In the genomic region with DNA sequence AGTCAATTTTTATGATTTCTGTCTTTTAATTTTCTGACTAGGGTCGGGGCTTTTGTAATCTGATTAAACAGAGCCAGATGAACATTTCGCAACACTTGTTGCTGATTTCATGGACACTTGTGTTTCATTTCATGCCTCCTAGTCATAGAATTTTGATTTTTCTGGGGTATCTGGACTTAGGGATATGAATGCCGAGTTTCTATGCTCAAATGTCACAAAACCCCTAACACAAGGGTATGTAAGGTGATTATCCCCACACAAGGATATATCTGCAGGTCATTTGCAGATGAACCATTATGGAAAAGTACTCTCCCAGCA, we compare ENCODE assay signal across 19 mouse cellular contexts. TPM values are rescaled to one million over a fixed set of nuclear protein-coding genes. Genes with fewer than 3 reads are reported as not detected.
A peak's percentile ranks its signal among the peaks of the same experiment; 100 is the strongest.
DNase-seq lines count a peak whose midpoint lies in the region; ATAC-seq and TF ChIP-seq lines count a peak whose summit lies in the region.
"Had no signal": no experiment of that assay in that cellular context is flagged by ENCODE, and none has a peak within 500 bp of the region (broad histone marks: within the 10 kb centered on the region; RNA-seq: fewer than 3 reads in every experiment).

No protein-coding gene starts in this region.

- no peaks in the 10 kb centered on the region for H3K9me3 ChIP-seq in hindbrain, embryonic 11.5 days (ENCODE audit: control insufficient read depth, low read length)
- H3K9me3 ChIP-seq in hindbrain, embryonic 10.5 days = no peaks in the 10 kb centered on the region
- no peaks in the 10 kb centered on the region for H3K9me3 ChIP-seq in midbrain, embryonic 14.5 days (ENCODE audit: control insufficient read depth, low read length)
- H3K9me3 ChIP-seq: liver, embryonic 13.5 days had no signal

- peaks cover 41% of the 10 kb centered on the region for H3K27me3 ChIP-seq in hindbrain, embryonic 11.5 days (ENCODE audit: control insufficient read depth, insufficient read depth, low read length)
- peaks cover 89% of the 10 kb centered on the region for H3K27me3 ChIP-seq in hindbrain, embryonic 10.5 days (ENCODE audit: insufficient read depth, poor library complexity, severe bottlenecking)
- H3K27me3 ChIP-seq in midbrain, embryonic 14.5 days (ENCODE audit: control insufficient read depth, insufficient read depth, low read length) = peaks cover 44% of the 10 kb centered on the region

- no peak overlapping the region for H3K27ac ChIP-seq in hindbrain, embryonic 11.5 days (ENCODE audit: low read depth, low read length)
- H3K27ac ChIP-seq in hindbrain, embryonic 10.5 days = no peak overlapping the region
- H3K27ac ChIP-seq in midbrain, embryonic 14.5 days (replicated peaks; ENCODE audit: low read depth, low read length) = no peak overlapping the region
- H3K27ac ChIP-seq: liver, embryonic 13.5 days had no signal

- no peak overlapping the region for H3K9ac ChIP-seq in hindbrain, embryonic 11.5 days (ENCODE audit: low read depth, low read length)
- no peak overlapping the region for H3K9ac ChIP-seq in midbrain, embryonic 14.5 days (replicated peaks; ENCODE audit: low read length)
- H3K9ac ChIP-seq: liver, embryonic 13.5 days had no signal

- no peak for TF ChIP-seq POLR2A in brain, embryonic 14.5 days (IDR thresholded peaks at IDR 0.05; ENCODE audit: borderline replicate concordance, extremely low read depth, insufficient read depth, insufficient read length, poor library complexity, severe bottlenecking)

- H3K4me3 ChIP-seq in hindbrain, embryonic 11.5 days (ENCODE audit: low read depth, low read length) = no peak overlapping the region
- H3K4me3 ChIP-seq in hindbrain, embryonic 10.5 days = no peak overlapping the region; the same call in 1 of the 2 replicates
- no peak overlapping the region for H3K4me3 ChIP-seq in midbrain, embryonic 14.5 days (replicated peaks; ENCODE audit: low read depth, low read length)
- H3K4me3 ChIP-seq: erythroblast, embryonic 14.5 days; myocyte had no signal

- no peaks in the 10 kb centered on the region for H3K36me3 ChIP-seq in hindbrain, embryonic 11.5 days (ENCODE audit: control insufficient read depth, insufficient read depth, low read length)
- no peaks in the 10 kb centered on the region for H3K36me3 ChIP-seq in hindbrain, embryonic 10.5 days
- no peaks in the 10 kb centered on the region for H3K36me3 ChIP-seq in midbrain, embryonic 14.5 days (ENCODE audit: control insufficient read depth, insufficient read depth, low read length)
- H3K36me3 ChIP-seq: liver, embryonic 13.5 days had no signal

- H3K4me2 ChIP-seq in hindbrain, embryonic 11.5 days (replicated peaks; ENCODE audit: low read depth, low read length) = no peak overlapping the region
- peak overlapping the region; percentile 96; the same call in 1 of the 2 replicates for H3K4me2 ChIP-seq in midbrain, embryonic 14.5 days (ENCODE audit: low read length)

- no peak for ATAC-seq in hindbrain, embryonic 11.5 days (ENCODE audit: low FRiP score)
- ATAC-seq in midbrain, embryonic 14.5 days (ENCODE audit: low FRiP score, low TSS enrichment) = no peak
- ATAC-seq: inflammation-experienced regulatory T-cells, adult 6 months had no signal

- 0 out of 2 replicates have a peak, but pooled peaks cover 2% of the 10 kb centered on the region for H3K4me1 ChIP-seq in hindbrain, embryonic 11.5 days (replicated peaks; ENCODE audit: control insufficient read depth, insufficient read depth, low read length)
- H3K4me1 ChIP-seq in hindbrain, embryonic 10.5 days (replicated peaks) = peaks cover 32% of the 10 kb centered on the region
- H3K4me1 ChIP-seq in midbrain, embryonic 14.5 days (ENCODE audit: control insufficient read depth, insufficient read depth, low read length) = no peaks in the 10 kb centered on the region
- H3K4me1 ChIP-seq: liver, embryonic 13.5 days had no signal

- TF ChIP-seq CTCF in brain, embryonic 14.5 days (IDR thresholded peaks at IDR 0.05; ENCODE audit: borderline replicate concordance, extremely low read depth, insufficient read depth, insufficient read length) = no peak

- WGBS in hindbrain, embryonic 11.5 days = 48% methylated on average over 3 of the region's 3 CpGs
- WGBS in hindbrain, embryonic 10.5 days = 59% methylated on average over 3 of the region's 3 CpGs
- WGBS in midbrain, embryonic 14.5 days = 44% methylated on average over 3 of the region's 3 CpGs

- DNase-seq in adrenal gland, postnatal 14 days = peak; percentile 19
- DNase-seq in adrenal gland, adult 8-10 months = no peak
- peak; percentile 33 for DNase-seq in hindbrain, embryonic 11.5 days (ENCODE audit: low spot score)
- no peak for DNase-seq in hindbrain, embryonic 10.5 days (ENCODE audit: low spot score)
- peak; percentile 8 for DNase-seq in brain, embryonic 14.5 days (ENCODE audit: low read depth)
- DNase-seq in midbrain, embryonic 14.5 days = no peak
- DNase-seq in lung, postnatal 14 days = no peak
- DNase-seq in yolk sac, embryonic 10.5 days (ENCODE audit: low spot score) = no peak
- DNase-seq: cerebellum, adult 9-10 months; embryo, embryonic 11 days; gastrocnemius, postnatal 10 days; kidney, postnatal 14 days; left cerebral cortex, postnatal 4 days; liver, embryonic 13.5 days; lung, postnatal 4 days had no signal

RNA-seq across cellular contexts. Expression of a gene that starts 19.2 kb away (rescaled TPM):
- 18.7 and 24.2 TPM in 2 replicates for total RNA-seq in adrenal gland, postnatal 14 days (2021)
- 1 to 10 TPM; 6.1 to 9.6 (median 7.4) TPM for total RNA-seq in adrenal gland, adult 8-10 months (2022)
- polyA plus RNA-seq in hindbrain, embryonic 11.5 days (2014; fragmentation: Nextera tagmentation; extraction: Ambion mirVana) = 0.42 and 0.45 TPM in 2 replicates
- polyA plus RNA-seq in hindbrain, embryonic 10.5 days (2016; fragmentation: Nextera tagmentation; extraction: Ambion mirVana) = 0.22 and 0.60 TPM in 2 replicates
- 1.1 and 1.5 TPM in 2 replicates for polyA plus RNA-seq in brain, embryonic 14.5 days (2012; rRNA removed)
- 0.32 and 0.84 TPM in 2 replicates for polyA plus RNA-seq in midbrain, embryonic 14.5 days (2014; fragmentation: Nextera tagmentation; extraction: Ambion mirVana)
- polyA plus RNA-seq: erythroblast, embryonic 14.5 days had no signal

RNA-seq across cellular contexts. Expression of a gene that starts 21.4 kb away (rescaled TPM):
- total RNA-seq in adrenal gland, postnatal 14 days (2021) = 17.7 and 26.5 TPM in 2 replicates
- 10 to 100 TPM; 21.8 to 32.6 (median 26.9) TPM for total RNA-seq in adrenal gland, adult 8-10 months (2022)
- 19.8 and 22.9 TPM in 2 replicates for polyA plus RNA-seq in hindbrain, embryonic 11.5 days (2014; fragmentation: Nextera tagmentation; extraction: Ambion mirVana)
- polyA plus RNA-seq in hindbrain, embryonic 10.5 days (2016; fragmentation: Nextera tagmentation; extraction: Ambion mirVana) = 37.0 and 41.3 TPM in 2 replicates
- 59.1 and 92.3 TPM in 2 replicates for polyA plus RNA-seq in brain, embryonic 14.5 days (2012; rRNA removed)
- polyA plus RNA-seq in midbrain, embryonic 14.5 days (2014; fragmentation: Nextera tagmentation; extraction: Ambion mirVana) = 24.8 and 28.0 TPM in 2 replicates

RNA-seq across cellular contexts. Expression of a gene that starts 21.6 kb away (rescaled TPM):
- total RNA-seq in adrenal gland, postnatal 14 days (2021) = 56.2 and 66.5 TPM in 2 replicates
- total RNA-seq in adrenal gland, adult 8-10 months (2022) = 10 to 100 TPM; 23.4 to 47.5 (median 37.3) TPM
- 0.85 and 1.3 TPM in 2 replicates for polyA plus RNA-seq in hindbrain, embryonic 11.5 days (2014; fragmentation: Nextera tagmentation; extraction: Ambion mirVana)
- 0.11 and 0.48 TPM in 2 replicates for polyA plus RNA-seq in hindbrain, embryonic 10.5 days (2016; fragmentation: Nextera tagmentation; extraction: Ambion mirVana)
- 0.57 and 1.0 TPM in 2 replicates for polyA plus RNA-seq in brain, embryonic 14.5 days (2012; rRNA removed)
- polyA plus RNA-seq in midbrain, embryonic 14.5 days (2014; fragmentation: Nextera tagmentation; extraction: Ambion mirVana) = 0.98 and 2.6 TPM in 2 replicates

RNA-seq across cellular contexts. Expression of a gene that starts 37.7 kb away (rescaled TPM):
- total RNA-seq in adrenal gland, postnatal 14 days (2021) = 0.15 and 0.23 TPM in 2 replicates
- total RNA-seq in adrenal gland, adult 8-10 months (2022) = under 1 TPM in 3 of 4 experiments, not detected in 1; 0.14 to 0.43 (median 0.35) TPM
- polyA plus RNA-seq in hindbrain, embryonic 11.5 days (2014; fragmentation: Nextera tagmentation; extraction: Ambion mirVana) = 0.09 and 0.22 TPM in 2 replicates
- 0.19 and 0.31 TPM in 2 replicates for polyA plus RNA-seq in hindbrain, embryonic 10.5 days (2016; fragmentation: Nextera tagmentation; extraction: Ambion mirVana)
- polyA plus RNA-seq in brain, embryonic 14.5 days (2012; rRNA removed) = 0.03 TPM in 1 of 2 replicates, not detected in the other
- 0.30 and 0.38 TPM in 2 replicates for polyA plus RNA-seq in midbrain, embryonic 14.5 days (2014; fragmentation: Nextera tagmentation; extraction: Ambion mirVana)
- total RNA-seq: gastrocnemius, postnatal 10 days; layer of hippocampus, postnatal 10 days; left cerebral cortex, postnatal 4 days had no signal
- polyA plus RNA-seq: inflammation-experienced regulatory T-cells, adult 6 months had no signal

RNA-seq across cellular contexts. Expression of a gene that starts 39.2 kb away (rescaled TPM):
- total RNA-seq in adrenal gland, postnatal 14 days (2021) = 15.0 and 15.4 TPM in 2 replicates
- 10 to 100 TPM; 13.4 to 20.9 (median 18.1) TPM for total RNA-seq in adrenal gland, adult 8-10 months (2022)
- polyA plus RNA-seq in hindbrain, embryonic 11.5 days (2014; fragmentation: Nextera tagmentation; extraction: Ambion mirVana) = 14.6 and 15.7 TPM in 2 replicates
- polyA plus RNA-seq in hindbrain, embryonic 10.5 days (2016; fragmentation: Nextera tagmentation; extraction: Ambion mirVana) = 15.1 and 17.3 TPM in 2 replicates
- polyA plus RNA-seq in brain, embryonic 14.5 days (2012; rRNA removed) = 9.5 and 9.7 TPM in 2 replicates
- 11.4 and 17.2 TPM in 2 replicates for polyA plus RNA-seq in midbrain, embryonic 14.5 days (2014; fragmentation: Nextera tagmentation; extraction: Ambion mirVana)

Comparison
In these comparisons a context has a peak if more than half of its experiments do, and no peak if none do; other contexts are left out.
1. DNase-seq: peak in adrenal gland, postnatal 14 days (single experiment), hindbrain, embryonic 11.5 days (single experiment) and brain, embryonic 14.5 days (single experiment); none in adrenal gland, adult 8-10 months (single experiment), hindbrain, embryonic 10.5 days (single experiment), midbrain, embryonic 14.5 days (single experiment), lung, postnatal 14 days (single experiment) and yolk sac, embryonic 10.5 days (single experiment).